Mouse (Mus musculus) induced T-regulatory cell, adult 2 months (primary cell): Measurements from ENCODE around the gene Bsdc1.
"Not testable (repeated sequence)": the region's sequence is repeated elsewhere in the genome, so short reads cannot be mapped to it uniquely, and the experiment has no call there.

ENCODE experiments used
- DNase-seq: peaks from one replicate; pipeline ENCODE4 v3.0.0-alpha.2; 2012; ENCODE audit warnings: low read depth

Gene Bsdc1

GRCm38 (mm10) chr4:129461183-129461960 lies at the start of gene Bsdc1:
Gene Bsdc1, plus strand, starts transcription at chr4:129461581.
- DNase-seq, result peak; percentile 100

GRCm38 (mm10) chr4:129415892-129416291 lies 45.5 kb upstream of the Bsdc1 start:
- DNase-seq, result peak; percentile 25

GRCm38 (mm10) chr4:129416478-129416877 lies 44.9 kb upstream of the Bsdc1 start:
- no peak for DNase-seq

- DNase-seq, result no peak
These were observed 43.1 kb upstream of the Bsdc1 start for GRCm38 (mm10) chr4:129418321-129418720.

GRCm38 (mm10) chr4:129440340-129441063 lies 20.9 kb upstream of the Bsdc1 start, which contains the start of gene Zbtb8b:
Gene Zbtb8b, minus strand, starts transcription at chr4:129440853.
- DNase-seq, result peak; percentile 34

GRCm38 (mm10) chr4:129441145-129441544 lies 20.2 kb upstream of the Bsdc1 start:
- no peak for DNase-seq

GRCm38 (mm10) chr4:129447360-129447759 lies 14.0 kb upstream of the Bsdc1 start:
- no peak for DNase-seq

GRCm38 (mm10) chr4:129447778-129448563 lies 13.4 kb upstream of the Bsdc1 start:
- DNase-seq, result no peak

- DNase-seq, result no peak
These were observed 12.7 kb upstream of the Bsdc1 start for GRCm38 (mm10) chr4:129448713-129449112.

- peak; percentile 47 for DNase-seq
These were observed 10.5 kb upstream of the Bsdc1 start for GRCm38 (mm10) chr4:129450851-129451250.

GRCm38 (mm10) chr4:129451471-129452169 lies 9.8 kb upstream of the Bsdc1 start:
- DNase-seq, result no peak

- DNase-seq, result peak; percentile 90
These were observed 6.1 kb upstream of the Bsdc1 start for GRCm38 (mm10) chr4:129455265-129455664.

- DNase-seq, result no peak
These were observed 5.3 kb upstream of the Bsdc1 start for GRCm38 (mm10) chr4:129456126-129456525.

GRCm38 (mm10) chr4:129457311-129457710 lies 4.1 kb upstream of the Bsdc1 start:
- not testable (repeated sequence) for DNase-seq

GRCm38 (mm10) chr4:129459726-129460125 lies 1.7 kb upstream of the Bsdc1 start:
- no peak for DNase-seq

- no peak for DNase-seq
These were observed 576 bp upstream of the Bsdc1 start for GRCm38 (mm10) chr4:129460827-129461182.

- DNase-seq, result no peak
These were observed 737 bp downstream of the Bsdc1 start for GRCm38 (mm10) chr4:129462118-129462517.

GRCm38 (mm10) chr4:129463097-129464059 lies 2.0 kb downstream of the Bsdc1 start:
- no peak for DNase-seq

GRCm38 (mm10) chr4:129464286-129464815 lies 3.0 kb downstream of the Bsdc1 start:
- DNase-seq, result no peak

GRCm38 (mm10) chr4:129476047-129476446 lies 14.7 kb downstream of the Bsdc1 start:
- DNase-seq, result no peak
